ENCODE assay signal across 8 mouse cellular contexts in genomic region chr10:30810967-30811293, GRCm38 (mm10). TPM values are rescaled to one million over a fixed set of nuclear protein-coding genes. Genes with fewer than 3 reads are reported as not detected.
A peak's percentile ranks its signal among the peaks of the same experiment; 100 is the strongest.
DNase-seq lines count a peak whose midpoint lies in the region; ATAC-seq and TF ChIP-seq lines count a peak whose summit lies in the region.

No protein-coding gene starts in this region.

- peak; percentile 10 for DNase-seq in G1E (ENCODE audit: low spot score)
- peak; percentile 77 for DNase-seq in cerebellum, adult 11-12 months
- peak; percentile 83 for DNase-seq in heart, postnatal 36 days
- DNase-seq in layer of hippocampus, adult 8-10 months (ENCODE audit: low spot score in 2 of 2): peak; percentile 79 to 85
- DNase-seq in ovary, adult 18-20 months (ENCODE audit: low spot score): peak; percentile 46
- DNase-seq in thymus, postnatal 0 days (ENCODE audit: low spot score): peak; percentile 90

- WGBS in forebrain, embryonic 16.5 days: 7% methylated on average over 11 of the region's 11 CpGs
- 11% methylated on average over 11 of the region's 11 CpGs for WGBS in lung, embryonic 15.5 days

- peak overlapping the region; percentile 63 for H3K9ac ChIP-seq in forebrain, embryonic 16.5 days (replicated peaks; ENCODE audit: low read depth, low read length)
- no peak overlapping the region for H3K9ac ChIP-seq in lung, embryonic 15.5 days

- H3K4me1 ChIP-seq in G1E (ENCODE audit: insufficient read depth, low read depth, low read length): peaks cover 7% of the 10 kb centered on the region; the same call in 1 of the 2 replicates
- H3K4me1 ChIP-seq in forebrain, embryonic 16.5 days (replicated peaks; ENCODE audit: control insufficient read depth, insufficient read depth, low read length): no peaks in the 10 kb centered on the region
- H3K4me1 ChIP-seq in lung, embryonic 15.5 days: peaks cover 5% of the 10 kb centered on the region; the same call in 1 of the 2 replicates

- TF ChIP-seq CTCF in G1E (IDR thresholded peaks at IDR 0.05; ENCODE audit: low read depth, low read length): peak; percentile 29; the same call in 1 of the 2 replicates

- H3K4me3 ChIP-seq in G1E (ENCODE audit: low read depth, low read length): peak overlapping the region; percentile 55
- peak overlapping the region; percentile 54 for H3K4me3 ChIP-seq in forebrain, embryonic 16.5 days (replicated peaks; ENCODE audit: low read length)
- peak overlapping the region; percentile 46 for H3K4me3 ChIP-seq in lung, embryonic 15.5 days

- H3K9me3 ChIP-seq in G1E (replicated peaks): peaks cover 5% of the 10 kb centered on the region
- H3K9me3 ChIP-seq in forebrain, embryonic 16.5 days (ENCODE audit: control insufficient read depth, low read length): no peaks in the 10 kb centered on the region
- no peaks in the 10 kb centered on the region for H3K9me3 ChIP-seq in lung, embryonic 15.5 days

- peak overlapping the region; percentile 43 for H3K4me2 ChIP-seq in forebrain, embryonic 16.5 days (ENCODE audit: low read length)
- H3K4me2 ChIP-seq in lung, embryonic 15.5 days: peak overlapping the region; percentile 51

- intact Hi-C loops in heart, postnatal 36 days (cut with DNase I): loop anchor here (5.0 kb wide), 3 partner anchors 149 to 209 kb away; partner anchors contain the start of gene Trmt11

- H3K27ac ChIP-seq in forebrain, embryonic 16.5 days (ENCODE audit: low read length): no peak overlapping the region
- H3K27ac ChIP-seq in lung, embryonic 15.5 days: no peak overlapping the region

- no peaks in the 10 kb centered on the region for H3K36me3 ChIP-seq in G1E (replicated peaks)
- H3K36me3 ChIP-seq in forebrain, embryonic 16.5 days (ENCODE audit: control insufficient read depth, insufficient read depth): no peaks in the 10 kb centered on the region
- H3K36me3 ChIP-seq in lung, embryonic 15.5 days: no peaks in the 10 kb centered on the region

- no peaks in the 10 kb centered on the region for H3K27me3 ChIP-seq in G1E (ENCODE audit: insufficient read depth, low read length)
- no peaks in the 10 kb centered on the region for H3K27me3 ChIP-seq in forebrain, embryonic 16.5 days (replicated peaks; ENCODE audit: control insufficient read depth, insufficient read depth, low read length)
- H3K27me3 ChIP-seq in lung, embryonic 15.5 days: no peaks in the 10 kb centered on the region

- peak; percentile 90 for ATAC-seq in G1E (ENCODE audit: extremely low read depth, insufficient number of reproducible peaks, low FRiP score, poor library complexity, severe bottlenecking)
- peak; percentile 97 for ATAC-seq in forebrain, embryonic 16.5 days
- ATAC-seq in lung, embryonic 15.5 days (ENCODE audit: borderline replicate concordance, extremely low read depth, low FRiP score, low TSS enrichment): peak; percentile 90

RNA-seq across cellular contexts. Expression of gene Ncoa7, which starts 7.8 kb away (rescaled TPM):
- total RNA-seq in G1E (2014; fragmentation: Nextera tagmentation) (36.2 and 50.1 TPM in 2 replicates), G1E (2017) (15.4 and 16.6 TPM in 2 replicates)
- 16.3 and 18.0 TPM in 2 replicates for polyA plus RNA-seq in G1E (2012)
- polyA plus RNA-seq in forebrain, embryonic 16.5 days (2015; fragmentation: Nextera tagmentation; extraction: Ambion mirVana): 14.8 and 18.7 TPM in 2 replicates
- 1 to 10 TPM; 4.1 to 4.2 TPM for total RNA-seq in heart, postnatal 36 days (2021)
- 100 to 1,000 TPM in 2 of 4 experiments, 10 to 100 TPM in 2; 75.7 to 112 (median 99.1) TPM for total RNA-seq in layer of hippocampus, adult 8-10 months (2022)
- polyA plus RNA-seq in lung, embryonic 15.5 days (2015; fragmentation: Nextera tagmentation; extraction: Ambion mirVana): 9.5 and 10.1 TPM in 2 replicates
- polyA plus RNA-seq in thymus, postnatal 0 days (2015; fragmentation: Nextera tagmentation; extraction: Ambion mirVana): 10.1 and 16.4 TPM in 2 replicates

RNA-seq across cellular contexts. Expression of gene Hey2, which starts 31.7 kb away (rescaled TPM):
- total RNA-seq in G1E (2014; fragmentation: Nextera tagmentation) (not detected in 2 replicates), G1E (2017) (0.44 and 0.52 TPM in 2 replicates)
- polyA plus RNA-seq in G1E (2012): 0.02 TPM in 1 of 2 replicates, not detected in the other
- 3.4 and 3.9 TPM in 2 replicates for polyA plus RNA-seq in forebrain, embryonic 16.5 days (2015; fragmentation: Nextera tagmentation; extraction: Ambion mirVana)
- total RNA-seq in heart, postnatal 36 days (2021): 1 to 10 TPM; 6.2 to 6.7 TPM
- total RNA-seq in layer of hippocampus, adult 8-10 months (2022): 1 to 10 TPM; 6.6 to 7.5 (median 7.1) TPM
- polyA plus RNA-seq in lung, embryonic 15.5 days (2015; fragmentation: Nextera tagmentation; extraction: Ambion mirVana): 3.5 and 3.8 TPM in 2 replicates
- polyA plus RNA-seq in thymus, postnatal 0 days (2015; fragmentation: Nextera tagmentation; extraction: Ambion mirVana): 0.51 and 0.82 TPM in 2 replicates

Comparison
In these comparisons a context has a peak if more than half of its experiments do, and no peak if none do; other contexts are left out.
1. DNase-seq: peak in every context shown above with its lines; median percentile 90 in thymus, postnatal 0 days; 83 in heart, postnatal 36 days; 82 in layer of hippocampus, adult 8-10 months; 77 in cerebellum, adult 11-12 months; 46 in ovary, adult 18-20 months; 10 in G1E.